Mouse (Mus musculus): Measurements from ENCODE around the gene Olfr743. TPM values are rescaled to one million over a fixed set of nuclear protein-coding genes. Genes with fewer than 3 reads are reported as not detected.

Olfr743 gene
- polyA plus RNA-seq, 2 experiments, result not detected

Other genes with a start within 250 kb of the Olfr743 start
- not detected in 2 replicates for gene Olfr732, start 237.6 kb upstream of the Olfr743 start, polyA plus RNA-seq (2012; rRNA removed)
- not detected in 2 replicates for gene Olfr732, start 237.6 kb upstream of the Olfr743 start, polyA plus RNA-seq (2014; fragmentation: Nextera tagmentation; extraction: Ambion mirVana)
- not detected in 2 replicates for gene Olfr733, start 220.3 kb upstream of the Olfr743 start, polyA plus RNA-seq (2012; rRNA removed)
- not detected in 2 replicates for gene Olfr733, start 220.3 kb upstream of the Olfr743 start, polyA plus RNA-seq (2014; fragmentation: Nextera tagmentation; extraction: Ambion mirVana)
- gene Olfr734, start 195.1 kb upstream of the Olfr743 start, polyA plus RNA-seq (2012; rRNA removed), result not detected in 2 replicates
- gene Olfr734, start 195.1 kb upstream of the Olfr743 start, polyA plus RNA-seq (2014; fragmentation: Nextera tagmentation; extraction: Ambion mirVana), result not detected in 2 replicates
- gene Olfr735, start 173.0 kb upstream of the Olfr743 start, polyA plus RNA-seq (2012; rRNA removed), result not detected in 2 replicates
- not detected in 2 replicates for gene Olfr735, start 173.0 kb upstream of the Olfr743 start, polyA plus RNA-seq (2014; fragmentation: Nextera tagmentation; extraction: Ambion mirVana)
- 0.04 TPM in 2 replicates for gene Tlr11, start 163.9 kb upstream of the Olfr743 start, polyA plus RNA-seq (2012; rRNA removed)
- gene Tlr11, start 163.9 kb upstream of the Olfr743 start, polyA plus RNA-seq (2014; fragmentation: Nextera tagmentation; extraction: Ambion mirVana), result 0.05 TPM in 1 of 2 replicates, not detected in the other
- gene Olfr736, start 140.7 kb upstream of the Olfr743 start, polyA plus RNA-seq (2012; rRNA removed), result not detected in 2 replicates
- gene Olfr736, start 140.7 kb upstream of the Olfr743 start, polyA plus RNA-seq (2014; fragmentation: Nextera tagmentation; extraction: Ambion mirVana), result not detected in 2 replicates
- gene Olfr738, start 114.3 kb upstream of the Olfr743 start, polyA plus RNA-seq (2012; rRNA removed), result not detected in 2 replicates
- not detected in 2 replicates for gene Olfr738, start 114.3 kb upstream of the Olfr743 start, polyA plus RNA-seq (2014; fragmentation: Nextera tagmentation; extraction: Ambion mirVana)
- gene Olfr739, start 103.2 kb upstream of the Olfr743 start, polyA plus RNA-seq (2012; rRNA removed), result not detected in 2 replicates
- gene Olfr739, start 103.2 kb upstream of the Olfr743 start, polyA plus RNA-seq (2014; fragmentation: Nextera tagmentation; extraction: Ambion mirVana), result not detected in 2 replicates
- gene Olfr740, start 76.3 kb upstream of the Olfr743 start, polyA plus RNA-seq (2012; rRNA removed), result not detected in 2 replicates
- gene Olfr740, start 76.3 kb upstream of the Olfr743 start, polyA plus RNA-seq (2014; fragmentation: Nextera tagmentation; extraction: Ambion mirVana), result not detected in 2 replicates
- gene Olfr741, start 49.1 kb upstream of the Olfr743 start, polyA plus RNA-seq (2012; rRNA removed), result not detected in 2 replicates
- gene Olfr741, start 49.1 kb upstream of the Olfr743 start, polyA plus RNA-seq (2014; fragmentation: Nextera tagmentation; extraction: Ambion mirVana), result not detected in 2 replicates
- not detected in 2 replicates for gene Olfr742, start 18.2 kb upstream of the Olfr743 start, polyA plus RNA-seq (2012; rRNA removed)
- not detected in 2 replicates for gene Olfr742, start 18.2 kb upstream of the Olfr743 start, polyA plus RNA-seq (2014; fragmentation: Nextera tagmentation; extraction: Ambion mirVana)
- not detected in 2 replicates for gene Olfr744, start 93.0 kb downstream of the Olfr743 start, polyA plus RNA-seq (2012; rRNA removed)
- not detected in 2 replicates for gene Olfr744, start 93.0 kb downstream of the Olfr743 start, polyA plus RNA-seq (2014; fragmentation: Nextera tagmentation; extraction: Ambion mirVana)
- gene Olfr745, start 117.5 kb downstream of the Olfr743 start, polyA plus RNA-seq (2012; rRNA removed), result not detected in 2 replicates
- not detected in 2 replicates for gene Olfr745, start 117.5 kb downstream of the Olfr743 start, polyA plus RNA-seq (2014; fragmentation: Nextera tagmentation; extraction: Ambion mirVana)
- not detected in 2 replicates for gene Olfr746, start 125.2 kb downstream of the Olfr743 start, polyA plus RNA-seq (2012; rRNA removed)
- gene Olfr746, start 125.2 kb downstream of the Olfr743 start, polyA plus RNA-seq (2014; fragmentation: Nextera tagmentation; extraction: Ambion mirVana), result not detected in 2 replicates
- not detected in 2 replicates for gene Olfr747, start 171.4 kb downstream of the Olfr743 start, polyA plus RNA-seq (2012; rRNA removed)
- not detected in 2 replicates for gene Olfr747, start 171.4 kb downstream of the Olfr743 start, polyA plus RNA-seq (2014; fragmentation: Nextera tagmentation; extraction: Ambion mirVana)
- not detected in 2 replicates for gene Olfr748, start 185.5 kb downstream of the Olfr743 start, polyA plus RNA-seq (2012; rRNA removed)
- not detected in 2 replicates for gene Olfr748, start 185.5 kb downstream of the Olfr743 start, polyA plus RNA-seq (2014; fragmentation: Nextera tagmentation; extraction: Ambion mirVana)
- not detected in 2 replicates for gene Olfr749, start 223.3 kb downstream of the Olfr743 start, polyA plus RNA-seq (2012; rRNA removed)
- gene Olfr749, start 223.3 kb downstream of the Olfr743 start, polyA plus RNA-seq (2014; fragmentation: Nextera tagmentation; extraction: Ambion mirVana), result not detected in 2 replicates

Data from liver, embryonic 14.5 days (tissue).